8 mouse cellular contexts compared by ENCODE assay signal in genomic region chr16:91729066-91729482, GRCm38 (mm10). TPM values are rescaled to one million over a fixed set of nuclear protein-coding genes. Genes with fewer than 3 reads are reported as not detected.
A peak's percentile ranks its signal among the peaks of the same experiment; 100 is the strongest.
DNase-seq lines count a peak whose midpoint lies in the region; ATAC-seq and TF ChIP-seq lines count a peak whose summit lies in the region.

Gene Itsn1, plus strand, starts transcription at chr16:91729281.

- peak within 1 kb of the TSS; percentile 55 for H3K4me3 ChIP-seq in cortical plate, adult 2 months (ENCODE audit: insufficient read depth, low read length)

- H3K27ac ChIP-seq in cortical plate, adult 2 months (ENCODE audit: insufficient read depth, low read length) = peak within 1 kb of the TSS; percentile 48

- TF ChIP-seq POLR2A in cortical plate, adult 2 months (IDR thresholded peaks at IDR 0.05; ENCODE audit: extremely low read depth, insufficient read depth, low read length) = peak; percentile 89

- TF ChIP-seq CTCF in cortical plate, adult 2 months (IDR thresholded peaks at IDR 0.05; ENCODE audit: extremely low read depth, insufficient read depth, low read length) = no peak

- ATAC-seq in megakaryocyte progenitor cell, adult 5-6 weeks (replicated peaks; ENCODE audit: poor library complexity) = peak; percentile 73

- peaks cover 2% of the 10 kb centered on the region; the same call in 1 of the 2 replicates for H3K4me1 ChIP-seq in cortical plate, adult 2 months (ENCODE audit: control insufficient read depth, insufficient read depth, low read length)

- DNase-seq in ZHBTc4 (ENCODE audit: low read depth, low spot score) = peak; percentile 99
- DNase-seq in gastrocnemius, adult 8-10 months (ENCODE audit: low spot score in 2 of 2) = peak; percentile 96 to 97
- peak; percentile 99 for DNase-seq in induced T-regulatory cell, adult 2 months (ENCODE audit: low read depth)
- DNase-seq in left cerebral cortex, adult 9 months (ENCODE audit: low spot score in 2 of 2) = peak; percentile 98 to 99
- DNase-seq in right cerebral cortex, postnatal 14 days = peak; percentile 95
- DNase-seq in urinary bladder, postnatal 36 days (ENCODE audit: low spot score in 2 of 2) = peak; percentile 98

RNA-seq across cellular contexts. Expression of gene Itsn1, which starts in this region (rescaled TPM):
- 55.2 and 64.9 TPM in 2 replicates for polyA plus RNA-seq in cortical plate, adult 2 months (2012; rRNA removed)
- 10 to 100 TPM; 64.0 to 77.0 (median 70.7) TPM for total RNA-seq in gastrocnemius, adult 8-10 months (2022)
- total RNA-seq in megakaryocyte progenitor cell, adult 5-6 weeks (2015) = 4.1 TPM in 2 replicates
- total RNA-seq in megakaryocyte progenitor cell, adult 5-6 weeks (2017) = 6.0 and 7.9 TPM in 2 replicates

Comparison
In these comparisons a context has a peak if more than half of its experiments do, and no peak if none do; other contexts are left out.
1. Peak in every context shown above with its lines: DNase-seq, ATAC-seq, H3K4me3 ChIP-seq and H3K27ac ChIP-seq.
2. RNA of gene Itsn1 (total RNA-seq): 64.0 to 77.0 TPM in gastrocnemius, adult 8-10 months; 4.1 to 7.9 TPM in megakaryocyte progenitor cell, adult 5-6 weeks; every median in the first group is over 4 times any median in the second.